Mouse (Mus musculus) neural tube, embryonic 12.5 days (tissue): ENCODE results near the gene Tmco2. TPM values are rescaled to one million over a fixed set of nuclear protein-coding genes. Genes with fewer than 3 reads are reported as not detected.

ENCODE experiments used
- ATAC-seq: fragments of 200-750 bp; cut with Nextera tagmentation; 2 replicates; pipeline ENCODE4 v1.8.0; 2017; ENCODE audit warnings: low read depth, mild to moderate bottlenecking, moderate TSS enrichment, moderate library complexity; ENCODE audit not compliant: low FRiP score
- H3K27ac ChIP-seq: fragments of 300-500 bp; sonication (generic); 2 replicates; pipeline ENCODE4 v1.5.1; 2016
- H3K27me3 ChIP-seq: fragments of 300-500 bp; sonication (generic); replicated peaks from 2 replicates; pipeline ENCODE4 v1.6.1; 2016; ENCODE audit warnings: mild to moderate bottlenecking
- H3K36me3 ChIP-seq: fragments of 300-500 bp; sonication (generic); 2 replicates; pipeline ENCODE4 v1.6.1; 2016; ENCODE audit warnings: mild to moderate bottlenecking
- H3K4me1 ChIP-seq: fragments of 300-500 bp; sonication (generic); 2 replicates; pipeline ENCODE4 v1.6.1; 2016
- H3K4me2 ChIP-seq: fragments of 300-500 bp; sonication (generic); replicated peaks from 2 replicates; pipeline ENCODE4 v1.6.1; 2016; ENCODE audit warnings: mild to moderate bottlenecking
- H3K4me3 ChIP-seq: fragments of 300-500 bp; sonication (generic); 2 replicates; pipeline ENCODE4 v1.5.1; 2016
- H3K9ac ChIP-seq: fragments of 300-500 bp; sonication (generic); 2 replicates; pipeline ENCODE4 v1.6.1; 2016; ENCODE audit warnings: mild to moderate bottlenecking
- H3K9me3 ChIP-seq: fragments of 300-500 bp; sonication (generic); 2 replicates; pipeline ENCODE4 v1.6.1; 2016; ENCODE audit warnings: mild to moderate bottlenecking
- WGBS: fragments of 180-500 bp; shearing (Covaris S2); methylation state at CpG from one replicate; pipeline ENCODE4 v1.1.7; 2016; 5-methylcytosine and 5-hydroxymethylcytosine counted together
- polyA plus RNA-seq: library from polyadenylated mRNA; unstranded; fragments of >200 nt; fragmentation: Nextera tagmentation; extraction: Ambion mirVana; gene quantifications from 2 replicates; pipeline ENCODE4 v1.2.1, GENCODE M21; 2016

Gene Tmco2
- polyA plus RNA-seq, 1 experiment from 2014 or later = not detected

GRCm38 (mm10) chr4:121056342-121056741, 52.7 kb downstream of the Tmco2 start:
- Histone ChIP-seq H3K9ac (no peak overlapping the region), H3K36me3 (peaks cover 21% of the 10 kb centered on the region), H3K27ac (no peak overlapping the region), H3K27me3 (peaks cover 13% of the 10 kb centered on the region), H3K4me3 (no peak overlapping the region), H3K4me2 (no peak overlapping the region), H3K9me3 (no peaks in the 10 kb centered on the region), H3K4me1 (peaks cover 4% of the 10 kb centered on the region; the same call in 1 of the 2 replicates)
- no peak for ATAC-seq
- 49% methylated on average over 3 of the region's 3 CpGs for WGBS

Other genes starting within 250 kb of the Tmco2 start
- gene Exo5, start 184.2 kb downstream of the Tmco2 start, polyA plus RNA-seq = 36.1 and 36.8 TPM in 2 replicates
- gene Zfp69, start 157.5 kb downstream of the Tmco2 start, polyA plus RNA-seq = 10.8 and 11.7 TPM in 2 replicates
- 39.0 and 44.5 TPM in 2 replicates for gene Smap2, start 92.0 kb downstream of the Tmco2 start, polyA plus RNA-seq
- gene Col9a2, start 69.8 kb downstream of the Tmco2 start, polyA plus RNA-seq = 18.0 and 22.9 TPM in 2 replicates
- gene Zmpste24, start 11.0 kb downstream of the Tmco2 start, polyA plus RNA-seq = 30.0 and 34.7 TPM in 2 replicates
- 34.4 and 34.8 TPM in 2 replicates for gene Rlf, start 105.9 kb upstream of the Tmco2 start, polyA plus RNA-seq
- gene Gm12888, start 215.7 kb upstream of the Tmco2 start, polyA plus RNA-seq = not detected in 2 replicates